Mouse (Mus musculus) granulocyte monocyte progenitor cell, adult 5-6 weeks (primary cell): ENCODE results near the gene Apbb2. TPM values are rescaled to one million over a fixed set of nuclear protein-coding genes. Genes with fewer than 3 reads are reported as not detected.

Experiments used
- ATAC-seq: replicated peaks from 2 replicates; pipeline ENCODE4 v1.8.0; 2016; ENCODE audit warnings: mild to moderate bottlenecking, moderate TSS enrichment, inconsistent platforms; ENCODE audit not compliant: poor library complexity, severe bottlenecking
- total RNA-seq, 2 experiments: library from RNA; stranded (forward) in 1 of 2; stranded (reverse) in 1 of 2; fragments of 200-712, 200-1000 nt in 1 of 2; fragments of >200 nt in 1 of 2; fragmentation: Nextera tagmentation in 1 of 2; gene quantifications; 2 replicates each; pipeline ENCODE4 v1.2.3; 2014 to 2017

The Apbb2 gene
- total RNA-seq, 2 experiments from 2014 or later: 0.31 to 0.52 TPM

DNA sequence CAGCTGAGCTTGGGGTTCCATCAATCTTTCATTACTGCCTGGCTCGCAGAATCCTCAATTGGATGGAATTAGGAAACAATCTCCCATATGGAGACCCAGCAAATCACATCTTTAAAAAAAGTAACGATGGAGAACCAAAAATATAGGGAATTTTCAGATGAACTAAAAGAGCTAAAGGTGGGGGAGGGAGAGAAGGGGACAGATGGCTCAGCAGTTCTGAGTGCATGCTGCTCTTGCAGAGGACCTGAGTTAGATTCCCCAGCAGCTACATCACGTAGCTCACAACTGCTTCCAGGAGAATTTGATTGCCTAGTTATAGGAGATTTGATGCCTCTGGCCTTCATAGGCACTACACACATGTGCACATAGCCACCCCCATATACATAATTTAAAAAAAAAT lies 263.4 kb downstream of the Apbb2 start:
- no peak for ATAC-seq

DNA sequence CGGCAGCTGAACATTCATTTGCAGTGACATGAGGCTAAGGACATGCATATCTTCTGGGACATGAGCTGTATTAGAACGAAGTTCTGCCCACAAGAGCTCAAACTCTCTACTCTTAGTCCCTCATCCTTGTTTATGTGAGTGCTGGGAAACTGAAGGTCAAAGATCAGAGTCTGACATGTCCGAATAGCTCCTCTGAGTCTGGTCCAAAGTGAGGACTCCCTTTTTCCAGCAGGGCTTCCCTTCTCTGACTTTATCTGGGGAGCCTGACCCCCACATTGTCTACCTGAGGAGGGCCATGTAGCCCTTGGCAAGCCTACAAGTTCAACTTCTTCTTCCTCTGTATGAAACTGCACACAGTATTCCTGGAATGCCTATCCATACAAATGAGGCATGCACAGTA lies 264.7 kb downstream of the Apbb2 start:
- ATAC-seq: no peak

DNA sequence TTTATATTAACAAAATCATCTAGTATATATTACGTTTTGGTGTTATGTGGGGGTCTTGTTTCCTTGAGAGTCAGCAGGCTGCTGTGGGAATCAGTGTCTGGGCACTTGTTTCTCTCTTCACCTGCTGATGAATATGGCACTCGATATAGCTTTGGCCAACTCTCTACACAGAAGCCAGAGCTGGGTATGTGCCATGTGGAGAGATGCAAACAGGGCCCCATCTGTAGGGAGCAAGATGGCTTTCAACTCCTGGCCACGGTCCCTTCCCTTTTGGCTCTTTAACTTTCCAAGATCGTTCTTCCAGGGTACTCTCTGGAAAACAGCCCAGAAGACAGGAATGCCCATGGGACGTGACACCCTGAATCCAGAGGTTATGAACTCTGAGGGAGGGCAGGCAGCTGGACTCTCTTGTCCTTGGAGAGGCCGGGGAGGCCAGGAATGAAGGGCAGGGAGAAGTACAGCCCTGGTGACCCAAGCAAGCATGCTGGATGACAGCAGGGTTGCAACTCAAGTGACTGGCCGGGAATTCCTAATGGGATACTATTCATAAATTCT lies 266.7 kb downstream of the Apbb2 start:
- ATAC-seq: no peak

DNA sequence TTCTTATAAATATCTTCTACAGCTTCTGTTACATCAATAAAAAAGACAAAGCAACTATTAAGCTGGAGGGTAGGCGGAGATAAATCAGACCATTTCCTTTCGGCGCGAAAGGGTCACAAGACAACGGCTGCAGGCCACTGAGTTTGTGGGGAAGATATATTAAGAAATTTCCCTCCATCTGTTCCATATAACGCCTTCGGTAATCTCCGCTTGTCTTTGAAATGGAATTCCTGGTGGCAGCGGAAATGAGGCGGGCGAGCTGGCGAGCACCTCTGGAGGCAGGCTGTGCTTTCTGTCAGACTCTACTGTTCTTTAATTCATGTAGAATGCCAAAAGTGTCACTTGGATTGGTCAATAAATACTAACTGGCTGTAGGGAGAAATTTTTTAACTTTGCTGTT lies 267.5 kb downstream of the Apbb2 start:
- no peak for ATAC-seq

DNA sequence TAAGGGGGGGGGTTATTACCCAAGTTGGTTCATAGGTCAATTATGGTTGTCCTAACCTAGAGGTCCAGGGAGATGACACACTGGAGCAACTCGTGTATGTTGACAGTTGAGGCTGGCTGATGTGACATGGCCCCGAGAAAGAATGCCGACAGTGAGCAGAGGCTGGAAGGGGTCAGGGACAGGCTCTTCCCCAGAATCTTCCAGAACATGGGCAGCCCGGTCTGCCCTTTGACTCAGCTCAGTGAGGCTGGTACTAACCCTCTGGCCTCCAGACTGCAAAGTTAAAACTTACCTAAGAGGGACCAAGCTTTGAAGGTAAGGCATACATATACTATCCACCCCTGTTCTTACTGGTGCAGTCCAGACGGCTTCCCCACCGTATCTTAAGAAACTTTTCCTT lies 268.0 kb downstream of the Apbb2 start:
- no peak for ATAC-seq

DNA sequence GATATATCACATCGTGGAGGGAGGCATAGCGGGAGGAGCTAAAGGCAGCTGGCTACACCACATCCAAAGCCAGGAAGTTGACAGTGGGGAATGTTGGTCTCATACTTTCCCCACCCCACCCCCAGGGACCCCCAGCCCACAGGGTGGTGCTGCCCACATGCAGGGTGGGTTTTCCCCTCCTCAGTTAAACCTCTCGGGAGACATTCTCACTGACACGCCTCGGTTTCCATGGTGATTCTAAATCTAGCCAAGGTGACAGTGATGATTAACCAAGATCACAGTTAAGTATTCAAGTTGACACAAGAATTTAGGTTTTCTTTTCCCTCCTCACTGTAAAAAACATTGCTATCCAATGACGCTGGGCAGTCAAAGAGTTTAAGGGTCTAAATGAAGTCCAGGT lies 270.2 kb downstream of the Apbb2 start:
- ATAC-seq: no peak

DNA sequence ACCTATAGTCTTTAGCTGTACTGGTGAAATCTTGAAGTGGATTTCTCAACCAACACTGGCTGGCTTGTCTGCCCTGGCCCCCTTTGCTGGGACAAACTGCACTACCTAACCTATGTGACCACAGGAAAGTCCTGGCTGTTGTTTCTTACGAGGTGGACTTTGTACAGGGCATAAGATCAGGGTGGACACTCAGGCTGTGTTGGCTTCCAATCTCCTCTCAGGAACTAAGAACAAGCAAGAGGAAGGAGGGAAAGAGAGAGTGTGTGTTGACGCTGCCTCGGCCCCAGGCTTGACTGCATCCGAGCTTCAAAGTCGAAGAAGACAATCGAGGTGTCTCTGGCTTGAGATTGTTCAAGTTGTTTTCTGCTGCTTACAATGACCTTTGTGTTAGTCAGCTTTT lies 271.8 kb downstream of the Apbb2 start:
- ATAC-seq: no peak

DNA sequence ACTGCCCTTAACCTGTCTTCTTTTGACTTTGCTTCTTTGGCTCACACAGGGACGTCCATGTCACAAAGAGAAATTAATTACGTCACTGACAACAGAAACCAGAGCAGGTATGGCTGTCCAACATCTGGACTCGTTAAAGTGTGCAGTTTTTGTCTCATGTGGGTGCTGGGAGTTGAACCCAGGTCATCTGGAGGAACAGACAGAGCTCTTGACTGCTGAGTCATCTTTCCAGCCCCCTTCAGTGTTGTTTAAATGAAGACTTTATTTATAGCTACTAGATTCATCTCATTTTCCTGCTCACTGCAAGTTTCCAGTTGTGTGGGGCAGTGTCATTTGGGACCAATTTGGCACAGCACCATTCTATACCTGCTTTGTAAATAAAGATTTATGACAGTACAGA lies 273.4 kb downstream of the Apbb2 start:
- no peak for ATAC-seq

DNA sequence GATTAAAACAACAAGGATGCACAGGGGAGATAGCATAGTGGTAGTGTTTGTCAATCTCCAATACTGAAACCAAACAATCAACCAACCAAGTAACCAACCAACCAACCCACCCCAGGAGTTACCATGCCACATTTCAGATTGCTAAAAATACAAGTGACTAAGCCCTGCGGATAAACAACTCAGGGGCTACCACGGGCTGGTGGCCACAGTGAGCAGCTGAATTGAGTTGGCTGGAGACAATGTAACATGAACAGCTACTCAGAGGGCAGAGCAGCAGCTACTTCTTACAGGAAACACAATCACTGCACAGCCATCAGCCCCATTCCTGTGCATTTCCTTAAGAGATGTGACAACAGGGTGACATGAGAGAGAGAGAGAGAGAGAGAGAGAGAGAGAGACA lies 274.4 kb downstream of the Apbb2 start:
- no peak for ATAC-seq

DNA sequence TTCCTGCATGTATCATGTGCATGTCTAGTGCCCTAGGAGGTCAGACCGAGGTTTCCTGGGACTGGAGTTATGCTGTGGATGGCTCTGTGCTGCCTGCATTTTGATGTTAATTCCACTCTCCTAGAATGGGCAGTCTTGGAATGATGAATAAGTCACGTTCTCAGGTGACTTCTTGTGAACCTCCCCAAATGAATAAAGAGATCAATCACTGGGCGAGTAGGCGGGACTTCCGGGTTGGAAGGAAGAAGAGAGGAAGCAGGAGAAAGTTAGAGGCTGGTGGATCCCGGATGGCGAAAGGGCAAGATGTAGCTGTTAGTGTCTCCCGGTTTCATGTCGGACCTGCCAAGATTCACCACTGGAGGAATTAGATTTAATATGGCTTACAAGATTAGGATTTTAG lies 276.3 kb downstream of the Apbb2 start:
- ATAC-seq: no peak

DNA sequence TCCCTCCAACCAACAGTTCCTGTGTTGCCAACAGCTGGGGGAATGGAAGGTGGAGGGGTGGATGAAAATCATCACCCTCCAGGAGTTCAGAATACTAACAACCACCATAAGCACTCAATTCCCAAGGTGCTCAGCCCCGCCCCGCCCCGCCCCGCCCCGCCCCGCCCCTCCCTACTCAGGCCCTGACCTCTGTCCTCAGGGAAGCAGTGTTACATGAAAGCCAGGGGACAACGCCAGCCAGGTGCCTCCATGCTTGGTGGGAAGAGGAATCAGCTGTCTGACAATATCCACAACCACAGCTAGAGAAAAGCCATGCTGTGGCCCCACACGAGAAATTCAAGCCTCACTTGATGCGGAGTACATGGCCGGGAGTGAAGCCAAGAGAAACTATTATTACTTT lies 276.7 kb downstream of the Apbb2 start:
- no peak for ATAC-seq

DNA sequence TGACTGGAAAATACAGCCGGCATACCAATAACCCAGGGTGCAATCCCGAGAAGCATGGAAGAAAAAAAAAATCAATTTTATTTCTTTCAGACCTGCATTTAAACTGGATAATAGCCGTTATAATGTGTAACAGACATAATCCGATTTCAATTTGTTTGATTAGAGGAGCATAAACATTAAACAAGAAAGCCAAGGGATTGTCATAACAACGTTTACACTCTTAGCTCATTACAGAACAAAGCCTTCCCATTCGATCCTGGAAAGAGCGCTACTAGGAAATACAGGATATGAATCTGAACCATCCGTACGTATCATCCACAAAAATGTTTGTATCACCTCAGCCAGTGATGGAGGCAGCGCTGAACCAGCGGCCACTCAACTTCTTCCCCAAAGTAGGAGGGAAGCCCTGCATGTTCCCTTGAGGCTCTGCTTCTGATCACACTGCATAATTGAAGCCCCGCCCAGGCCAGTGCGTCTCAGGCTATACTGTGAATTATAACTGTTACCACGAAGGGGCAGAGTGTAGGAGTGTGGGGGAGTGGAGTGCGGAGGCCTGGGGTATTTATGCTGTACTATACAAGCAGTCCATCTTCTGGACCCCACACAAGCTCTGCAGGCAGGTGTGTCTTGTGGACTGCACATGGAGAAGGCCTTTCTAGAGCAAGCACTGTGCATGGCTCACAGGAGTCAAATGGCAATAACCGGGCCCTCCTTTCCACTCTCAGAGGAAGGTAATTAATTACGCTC lies 278.1 kb downstream of the Apbb2 start:
- no peak for ATAC-seq

DNA sequence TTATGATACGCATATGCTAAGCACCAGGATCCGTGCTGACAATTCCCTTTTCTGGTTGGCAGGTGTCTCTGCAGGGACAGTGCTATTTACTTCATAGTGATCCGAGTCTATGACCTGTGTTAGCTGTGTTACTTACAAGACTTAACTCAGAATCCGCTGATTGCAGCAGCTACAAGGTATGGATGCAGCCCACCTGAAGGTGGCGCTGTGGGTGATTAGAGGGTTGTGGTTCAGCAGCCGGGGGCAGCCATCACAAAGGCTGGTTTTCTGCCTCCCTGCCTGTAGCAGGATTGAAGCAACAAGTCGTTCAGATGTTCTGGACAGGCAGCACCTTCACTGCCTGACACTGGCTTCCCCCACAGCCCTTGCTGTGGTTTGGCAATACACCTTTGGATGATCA lies 280.0 kb downstream of the Apbb2 start:
- peak; percentile 51 for ATAC-seq

DNA sequence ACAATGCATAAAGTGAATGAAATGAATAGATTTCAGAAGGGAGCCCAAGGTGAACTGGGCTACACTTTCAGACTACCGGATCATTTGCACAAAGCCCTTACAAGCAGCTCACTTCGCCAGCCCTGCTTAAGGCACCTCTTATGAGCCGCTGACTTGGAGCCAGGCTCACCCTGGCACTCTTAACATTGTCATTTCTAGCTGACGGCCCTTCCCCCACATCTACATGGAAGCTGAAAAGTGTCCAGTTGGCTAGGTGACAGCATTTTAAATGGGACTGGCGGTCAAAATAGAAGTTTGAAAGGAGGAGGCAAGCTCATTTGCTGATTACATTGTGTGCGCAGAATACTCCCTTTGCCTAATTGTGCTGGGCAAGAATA lies 280.6 kb downstream of the Apbb2 start:
- ATAC-seq: no peak

DNA sequence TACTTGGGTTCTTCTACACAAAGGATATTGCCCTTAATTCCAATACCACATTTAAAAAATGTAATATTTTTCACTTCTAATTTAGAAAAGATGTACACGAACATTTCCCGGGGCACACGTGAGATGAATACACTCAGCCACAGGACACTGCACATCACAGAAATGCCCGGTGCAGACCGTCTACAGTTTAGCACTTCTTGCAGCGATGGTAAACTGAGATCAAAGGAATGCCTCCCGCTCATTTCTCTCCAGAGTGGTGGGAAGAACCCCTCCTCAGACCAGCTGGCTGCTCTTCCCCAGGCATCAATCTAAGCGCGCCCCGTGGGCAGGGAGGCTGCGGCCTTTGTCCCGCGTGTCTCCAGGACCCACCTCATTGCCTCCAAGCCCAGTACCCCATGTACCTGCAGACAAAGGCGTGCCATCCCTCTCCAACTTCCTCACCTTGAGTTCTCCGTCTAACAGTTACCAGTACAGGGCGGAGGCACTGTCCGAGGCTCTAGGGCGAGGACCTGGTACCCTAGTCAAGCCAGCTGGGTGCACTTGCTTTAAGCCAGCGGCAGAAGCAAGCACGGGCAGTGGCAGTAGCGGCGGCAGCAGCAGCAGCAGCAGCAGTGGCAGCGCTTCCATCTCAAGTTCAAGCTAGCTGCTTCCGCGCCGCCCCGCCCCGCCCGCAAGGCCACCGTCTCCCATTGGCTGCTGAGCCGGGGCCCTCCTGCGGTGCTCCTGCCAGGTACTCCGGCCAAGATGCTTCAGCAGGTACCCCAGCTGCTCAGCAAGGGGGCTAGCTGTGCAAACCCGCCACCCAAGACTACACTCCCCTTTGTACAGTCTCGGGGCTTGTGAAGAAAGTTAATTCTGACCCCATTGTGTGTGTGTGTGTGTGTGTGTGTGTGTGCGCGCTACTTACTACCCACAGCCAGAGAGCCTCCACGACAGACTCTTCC lies 281.3 kb downstream of the Apbb2 start:
- peak; percentile 72 for ATAC-seq

DNA sequence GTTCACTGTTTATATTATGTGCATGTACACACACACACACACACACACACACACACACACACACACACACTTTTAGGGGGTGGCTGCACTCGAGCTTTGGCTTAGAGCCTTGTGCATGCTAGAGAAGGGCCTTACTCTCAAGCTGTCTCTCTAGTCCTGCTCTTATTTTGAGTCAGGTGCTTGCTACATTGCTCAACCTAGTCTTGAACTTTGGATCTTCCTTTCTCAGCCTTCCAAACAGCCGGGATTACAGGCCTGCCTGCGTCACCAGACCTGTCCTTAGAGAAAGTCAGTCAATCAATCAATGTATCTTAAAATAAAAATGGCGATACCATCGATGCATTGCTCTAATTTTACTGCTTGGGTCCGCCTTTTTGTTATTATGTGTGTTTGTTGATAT lies 287.8 kb downstream of the Apbb2 start:
- ATAC-seq: no peak

DNA sequence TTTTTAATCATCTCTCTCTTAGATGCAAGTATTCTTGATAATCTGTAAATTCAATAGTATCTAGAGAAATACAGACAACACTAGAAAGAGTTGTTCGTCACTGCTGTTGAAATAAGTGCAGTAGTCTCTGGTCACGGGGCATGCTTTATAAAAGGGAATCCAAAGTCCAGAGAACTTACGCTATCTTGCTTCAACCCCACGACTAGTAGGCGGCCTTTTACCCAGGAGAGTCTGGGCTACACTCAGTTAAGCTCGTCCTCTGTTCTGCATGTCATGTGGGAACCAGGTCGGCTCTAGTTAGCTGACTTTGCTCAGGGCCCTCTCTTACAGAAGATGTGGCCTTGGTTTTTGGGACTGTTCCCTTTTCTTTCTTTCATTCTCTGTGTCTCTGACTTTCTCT lies 289.8 kb downstream of the Apbb2 start:
- ATAC-seq: no peak

DNA sequence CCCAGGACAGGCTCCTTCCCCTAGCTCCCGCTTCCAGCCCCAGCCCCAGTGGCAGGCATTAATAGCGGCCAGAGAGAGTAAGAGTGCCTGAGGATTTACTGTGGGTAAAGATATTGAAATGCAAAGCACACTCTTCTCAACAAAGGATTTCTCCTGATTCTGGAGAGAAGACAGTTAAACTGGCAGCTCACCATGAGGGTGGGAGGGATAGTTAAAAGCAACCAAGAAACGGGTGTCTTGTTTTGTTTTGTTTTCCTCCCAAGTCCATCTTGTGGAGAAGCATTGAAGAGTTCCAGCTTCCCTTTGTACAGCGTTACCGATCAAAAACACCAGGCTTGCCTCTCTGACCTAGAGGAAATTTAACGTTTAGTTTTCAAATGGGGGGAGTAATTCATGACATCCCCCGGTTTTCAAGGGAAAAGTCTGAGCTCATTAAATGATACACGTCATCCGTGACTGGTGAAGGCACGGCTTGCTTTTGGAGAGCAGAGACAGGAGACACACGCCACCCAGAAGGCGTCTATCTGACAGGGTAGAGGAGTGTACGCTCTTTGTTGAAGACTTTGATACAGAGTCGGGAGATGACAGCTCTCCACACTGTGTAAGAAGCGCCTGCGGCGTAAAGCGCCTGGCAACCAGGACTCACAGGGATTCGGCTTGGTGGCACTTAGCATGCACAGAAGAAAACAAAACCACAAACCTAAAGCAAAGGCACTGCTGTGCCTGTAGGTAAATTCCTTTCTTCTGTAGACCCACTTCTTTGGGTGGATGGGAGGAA lies 290.4 kb downstream of the Apbb2 start:
- no peak for ATAC-seq

DNA sequence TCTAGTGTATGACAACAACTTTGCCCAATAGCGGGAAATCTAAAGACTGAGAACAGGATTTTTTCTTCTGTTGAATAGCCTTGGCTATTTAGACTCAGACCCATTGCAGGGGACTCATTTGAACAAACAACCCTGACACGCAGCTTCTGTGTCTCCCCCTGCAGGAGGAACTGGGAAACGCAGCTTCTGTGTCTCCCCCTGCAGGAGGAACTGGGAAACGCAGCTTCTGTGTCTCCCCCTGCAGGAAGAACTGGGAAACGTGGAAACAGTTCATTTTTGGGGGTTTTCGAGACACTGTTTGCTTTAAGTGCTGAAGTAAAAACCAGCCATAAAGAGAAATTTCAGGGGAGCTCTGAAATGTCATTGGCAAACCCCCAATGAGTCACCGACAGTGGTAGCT lies 292.2 kb downstream of the Apbb2 start:
- ATAC-seq: peak; percentile 66

DNA sequence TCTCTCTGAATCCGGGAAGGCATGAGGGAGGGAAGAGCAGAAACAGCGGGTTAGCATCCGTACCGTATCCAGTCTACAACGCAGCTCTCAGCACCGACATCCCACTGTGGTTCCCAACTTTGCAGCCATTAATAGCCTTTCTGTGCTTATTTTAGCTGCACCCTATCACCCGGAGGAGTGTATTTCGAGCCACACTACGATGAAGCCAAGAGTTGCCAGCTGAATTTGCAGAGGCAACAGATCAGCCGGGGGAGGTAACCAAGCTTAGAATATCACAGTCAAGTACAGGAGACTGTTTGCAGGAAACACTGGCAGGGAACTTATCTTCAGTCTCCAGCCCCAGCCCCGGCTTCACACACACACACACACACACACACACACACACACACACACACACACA lies 295.0 kb downstream of the Apbb2 start:
- no peak for ATAC-seq

DNA sequence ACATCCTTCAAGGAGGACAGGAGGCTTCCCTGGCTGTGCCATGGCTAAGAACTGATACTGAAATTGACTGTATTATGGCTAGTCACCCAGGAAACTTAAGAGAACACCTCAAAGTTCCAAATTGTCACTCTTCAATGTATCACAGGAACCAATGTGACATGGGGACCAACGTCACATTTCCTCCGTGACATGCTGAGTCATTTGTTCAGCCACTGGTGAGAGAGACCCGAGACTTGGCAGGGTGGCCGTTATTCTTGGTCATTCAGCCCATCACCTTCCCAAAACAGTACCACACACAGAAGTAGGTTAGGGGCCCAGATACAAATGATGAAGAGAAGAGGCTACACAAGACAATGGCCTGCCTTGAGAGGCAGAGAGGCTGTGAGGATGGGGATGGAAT lies 295.5 kb downstream of the Apbb2 start:
- ATAC-seq: peak; percentile 44
